Mouse (Mus musculus): Measurements from ENCODE around the gene Rnf157.

The Rnf157 gene

GRCm38 (mm10) chr11:116412904-116413630 lies at the start of gene Rnf157:
Gene Rnf157 (minus strand): TSS chr11:116413032.
- DNase-seq = peak; percentile 76 to 87

GRCm38 (mm10) chr11:116459786-116460185 lies 47.0 kb upstream of the Rnf157 start:
- DNase-seq = no peak

GRCm38 (mm10) chr11:116456234-116456633 lies 43.4 kb upstream of the Rnf157 start:
- no peak for DNase-seq

- DNase-seq = no peak
Observed at GRCm38 (mm10) chr11:116453889-116454288, 41.1 kb upstream of the Rnf157 start.

GRCm38 (mm10) chr11:116449341-116449740 lies 36.5 kb upstream of the Rnf157 start:
- peak in 1 of 2 experiments; percentile 22 for DNase-seq

GRCm38 (mm10) chr11:116447822-116448221 lies 35.0 kb upstream of the Rnf157 start:
- no peak for DNase-seq

GRCm38 (mm10) chr11:116446308-116446887 lies 33.6 kb upstream of the Rnf157 start:
- no peak for DNase-seq

- DNase-seq = peak; percentile 94 to 95
Observed at GRCm38 (mm10) chr11:116445596-116446307, 32.9 kb upstream of the Rnf157 start.

- DNase-seq = no peak
Observed at GRCm38 (mm10) chr11:116443935-116444334, 31.1 kb upstream of the Rnf157 start.

GRCm38 (mm10) chr11:116443311-116443710 lies 30.5 kb upstream of the Rnf157 start:
- no peak for DNase-seq

GRCm38 (mm10) chr11:116442867-116443177 lies 30.0 kb upstream of the Rnf157 start:
- no peak for DNase-seq

- DNase-seq = no peak
Observed at GRCm38 (mm10) chr11:116442129-116442866, 29.5 kb upstream of the Rnf157 start.

GRCm38 (mm10) chr11:116440408-116441068 lies 27.7 kb upstream of the Rnf157 start:
- DNase-seq = no peak

- DNase-seq = no peak
Observed at GRCm38 (mm10) chr11:116439269-116440240, 26.7 kb upstream of the Rnf157 start.

- DNase-seq = no peak
Observed at GRCm38 (mm10) chr11:116437541-116437940, 24.7 kb upstream of the Rnf157 start.

GRCm38 (mm10) chr11:116436725-116437331 lies 24.0 kb upstream of the Rnf157 start:
- no peak for DNase-seq

GRCm38 (mm10) chr11:116435992-116436724 lies 23.3 kb upstream of the Rnf157 start:
- DNase-seq = no peak

- DNase-seq = no peak
Observed at GRCm38 (mm10) chr11:116434967-116435752, 22.3 kb upstream of the Rnf157 start.

- peak; percentile 55 to 63 for DNase-seq
Observed at GRCm38 (mm10) chr11:116434287-116434966, 21.6 kb upstream of the Rnf157 start.

All from cerebellum, adult 18-20 months (tissue).